Mouse (Mus musculus) thymus, adult 2 months (tissue): ENCODE measurements around the gene Znrf2.

Source experiments
- CTCF ChIP-seq: fragments of 200-500 bp; IDR thresholded peaks from 2 replicates; pipeline ENCODE4 v1.5.1; 2012; ENCODE audit warnings: mild to moderate bottlenecking, control low read depth, low read length, moderate library complexity, borderline replicate concordance; ENCODE audit not compliant: control insufficient read depth, poor library complexity, insufficient read depth; ENCODE audit errors: extremely low read depth
- POLR2A ChIP-seq: fragments of 200-500 bp; IDR thresholded peaks from 2 replicates; pipeline ENCODE4 v1.6.1; 2012; ENCODE audit warnings: mild to moderate bottlenecking, low read length, control low read depth, moderate library complexity; ENCODE audit not compliant: control insufficient read depth, poor library complexity, insufficient read depth; ENCODE audit errors: extremely low read depth

GRCm38 (mm10) chr6:54931641-54932040, 114.9 kb downstream of the Znrf2 start:
- TF ChIP-seq CTCF = no peak
- TF ChIP-seq POLR2A = no peak
